18 mouse cellular contexts compared by ENCODE assay signal in the genomic region with DNA sequence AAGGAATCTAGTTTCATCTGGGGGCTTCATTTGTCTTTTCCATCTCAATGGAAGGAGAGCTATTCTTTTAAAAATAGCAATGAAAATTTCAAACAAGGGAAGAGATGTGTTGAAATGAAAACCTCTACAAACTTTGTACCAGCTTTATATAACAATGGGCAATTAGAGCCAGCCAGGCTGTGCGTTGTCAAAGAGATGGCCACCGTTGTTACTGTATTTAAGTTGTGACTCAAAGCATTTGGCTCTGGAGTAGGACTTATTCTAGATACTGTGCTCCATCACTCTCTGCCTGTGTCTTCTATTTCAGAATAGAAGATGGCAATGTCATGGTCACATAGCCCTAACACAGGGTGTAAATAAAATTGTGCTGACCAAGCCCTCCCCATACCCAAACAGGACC.
"Had no signal": no experiment of that assay in that cellular context is flagged by ENCODE, and none has a peak within 500 bp of the region (broad histone marks: within the 10 kb centered on the region; RNA-seq: fewer than 3 reads in every experiment).

No protein-coding gene starts in this region.

- H3K4me3 ChIP-seq: megakaryocyte, embryonic 14.5 days; midbrain, embryonic 12.5 days; myocyte; neural tube, embryonic 13.5 days; neural tube, embryonic 15.5 days had no signal

- H3K27ac ChIP-seq: liver, embryonic 14.5 days; macrophage; midbrain, embryonic 12.5 days; neural tube, embryonic 13.5 days; neural tube, embryonic 15.5 days had no signal

- DNase-seq: lung, adult 18-20 months; lung, embryonic 14.5 days; lung, postnatal 14 days; lung, postnatal 36 days; midbrain, embryonic 14.5 days; retina, postnatal 1 day; right cerebral cortex, postnatal 14 days; spleen, adult 18-20 months; thymus, postnatal 14 days; thymus, postnatal 36 days had no signal

- ATAC-seq: midbrain, embryonic 16.5 days had no signal
